Mouse (Mus musculus): ENCODE measurements around the gene Wnk2.
A peak's percentile ranks its signal among the peaks of the same experiment; 100 is the strongest.

Gene Wnk2

GRCm38 (mm10) chr13:49178839-49179585 lies 31.2 kb upstream of the Wnk2 start:
- DNase-seq (ENCODE audit: low spot score in 2 of 2) = no peak

GRCm38 (mm10) chr13:49175509-49175908 lies 27.7 kb upstream of the Wnk2 start:
- DNase-seq (ENCODE audit: low spot score in 2 of 2) = no peak

GRCm38 (mm10) chr13:49172971-49173596 lies 25.3 kb upstream of the Wnk2 start:
- DNase-seq (ENCODE audit: low spot score in 2 of 2) = peak; percentile 47 to 87

- DNase-seq (ENCODE audit: low spot score in 2 of 2) = no peak
These were observed 24.5 kb upstream of the Wnk2 start for GRCm38 (mm10) chr13:49172335-49172734.

GRCm38 (mm10) chr13:49171729-49172128 lies 23.9 kb upstream of the Wnk2 start:
- DNase-seq (ENCODE audit: low spot score in 2 of 2) = no peak

- no peak for DNase-seq (ENCODE audit: low spot score in 2 of 2)
These were observed 22.8 kb upstream of the Wnk2 start for GRCm38 (mm10) chr13:49170623-49171022.

GRCm38 (mm10) chr13:49169448-49170207 lies 21.8 kb upstream of the Wnk2 start:
- peak; percentile 46 to 82 for DNase-seq (ENCODE audit: low spot score in 2 of 2)

GRCm38 (mm10) chr13:49167081-49167480 lies 19.3 kb upstream of the Wnk2 start:
- no peak for DNase-seq (ENCODE audit: low spot score in 2 of 2)

GRCm38 (mm10) chr13:49163645-49164044 lies 15.8 kb upstream of the Wnk2 start:
- no peak for DNase-seq (ENCODE audit: low spot score in 2 of 2)

- DNase-seq (ENCODE audit: low spot score in 2 of 2) = no peak
These were observed 14.9 kb upstream of the Wnk2 start for GRCm38 (mm10) chr13:49162722-49163121.

GRCm38 (mm10) chr13:49161236-49161635 lies 13.4 kb upstream of the Wnk2 start:
- DNase-seq (ENCODE audit: low spot score in 2 of 2) = no peak

- no peak for DNase-seq (ENCODE audit: low spot score in 2 of 2)
These were observed 10.4 kb upstream of the Wnk2 start for GRCm38 (mm10) chr13:49158040-49158713.

- no peak for DNase-seq (ENCODE audit: low spot score in 2 of 2)
These were observed 8.8 kb upstream of the Wnk2 start for GRCm38 (mm10) chr13:49156645-49157044.

- no peak for DNase-seq (ENCODE audit: low spot score in 2 of 2)
These were observed 6.8 kb upstream of the Wnk2 start for GRCm38 (mm10) chr13:49154621-49155020.

- DNase-seq (ENCODE audit: low spot score in 2 of 2) = no peak
These were observed 6.2 kb upstream of the Wnk2 start for GRCm38 (mm10) chr13:49154028-49154427.

- DNase-seq (ENCODE audit: low spot score in 2 of 2) = no peak
These were observed 873 bp upstream of the Wnk2 start for GRCm38 (mm10) chr13:49148687-49149086.

- peak in 1 of 2 experiments; percentile 27 for DNase-seq (ENCODE audit: low spot score in 2 of 2)
These were observed 582 bp downstream of the Wnk2 start for GRCm38 (mm10) chr13:49147007-49147857.

GRCm38 (mm10) chr13:49146698-49147006 lies 1.2 kb downstream of the Wnk2 start:
- DNase-seq (ENCODE audit: low spot score in 2 of 2) = no peak

GRCm38 (mm10) chr13:49146040-49146697 lies 1.6 kb downstream of the Wnk2 start:
- no peak for DNase-seq (ENCODE audit: low spot score in 2 of 2)

- DNase-seq (ENCODE audit: low spot score in 2 of 2) = no peak
These were observed 2.4 kb downstream of the Wnk2 start for GRCm38 (mm10) chr13:49145396-49145795.

- DNase-seq (ENCODE audit: low spot score in 2 of 2) = no peak
These were observed 3.4 kb downstream of the Wnk2 start for GRCm38 (mm10) chr13:49144451-49144850.
